Mouse (Mus musculus) spleen, adult 2 months (tissue): ENCODE data around the gene Kif5a. TPM values are rescaled to one million over a fixed set of nuclear protein-coding genes. Genes with fewer than 3 reads are reported as not detected.
"Not testable (repeated sequence)": the region's sequence is repeated elsewhere in the genome, so short reads cannot be mapped to it uniquely, and the experiment has no call there.

Experiments used
- DNase-seq, 2 experiments: peaks; one replicate each; pipeline versions ENCODE4 v3.0.0 to v3.0.0-alpha.2; 2012 to 2021; ENCODE audit warnings: low spot score in 2 of 2, low read depth in 1 of 2
- H3K27ac ChIP-seq: fragments of 200-500 bp; 2 replicates; pipeline ENCODE4 v1.5.1; 2012; ENCODE audit warnings: low read length, inconsistent platforms; ENCODE audit not compliant: insufficient read depth
- H3K27me3 ChIP-seq: fragments of 200-500 bp; 2 replicates; pipeline ENCODE4 v1.6.1; 2012; ENCODE audit warnings: mild to moderate bottlenecking, moderate library complexity, low read length, inconsistent platforms; ENCODE audit not compliant: control insufficient read depth, insufficient read depth
- H3K36me3 ChIP-seq: fragments of 200-500 bp; 2 replicates; pipeline ENCODE4 v1.6.1; 2012; ENCODE audit warnings: mild to moderate bottlenecking, low read length, inconsistent platforms; ENCODE audit not compliant: control insufficient read depth, insufficient read depth
- H3K4me1 ChIP-seq: fragments of 200-500 bp; 2 replicates; pipeline ENCODE4 v1.6.1; 2011; ENCODE audit warnings: inconsistent platforms; ENCODE audit not compliant: control insufficient read depth, insufficient read depth, insufficient read length
- H3K4me3 ChIP-seq: fragments of 200-500 bp; 2 replicates; pipeline ENCODE4 v1.5.1; 2011; ENCODE audit warnings: mild to moderate bottlenecking, inconsistent platforms; ENCODE audit not compliant: insufficient read depth, insufficient read length; ENCODE audit errors: extremely low read depth
- CTCF ChIP-seq: fragments of 200-500 bp; IDR thresholded peaks from 2 replicates; pipeline ENCODE4 v1.5.1; 2011; ENCODE audit warnings: mild to moderate bottlenecking, inconsistent platforms; ENCODE audit not compliant: insufficient read depth, insufficient read length, insufficient replicate concordance; ENCODE audit errors: extremely low read depth
- POLR2A ChIP-seq: fragments of 200-500 bp; IDR thresholded peaks from 2 replicates; pipeline ENCODE4 v1.6.1; 2011; ENCODE audit warnings: low read depth, low read length, inconsistent platforms
- WGBS: fragments of 180-500 bp; shearing (Covaris S2); methylation state at CpG from one replicate; pipeline ENCODE4 v1.1.7; 2018; 5-methylcytosine and 5-hydroxymethylcytosine counted together
- polyA plus RNA-seq: library from polyadenylated mRNA; depleted of rRNA; stranded (reverse); fragments of >200 nt; gene quantifications from 2 replicates; pipeline ENCODE4 v1.2.3, GENCODE M21; 2012

Gene Kif5a
- polyA plus RNA-seq, 1 experiment = 0.72 TPM

- Histone ChIP-seq H3K27me3 (peaks cover 3% of the 10 kb centered on the region), H3K27ac (peak overlapping the region; percentile 31), H3K4me3 (peak overlapping the region; percentile 65), H3K36me3 (peaks cover 11% of the 10 kb centered on the region), H3K4me1 (peaks cover 4% of the 10 kb centered on the region; the same call in 1 of the 2 replicates)
- WGBS = 12% methylated on average over 22 of the region's 22 CpGs
- DNase-seq = no peak
- TF ChIP-seq POLR2A (no peak), CTCF (no peak)
Observed at GRCm38 (mm10) chr10:127194428-127195327, 68.5 kb downstream of the Kif5a start.

GRCm38 (mm10) chr10:127193011-127193410, 70.1 kb downstream of the Kif5a start:
- no peak overlapping the region for H3K27ac ChIP-seq

GRCm38 (mm10) chr10:127192057-127192328, 71.2 kb downstream of the Kif5a start:
- H3K36me3 ChIP-seq, H3K4me3 ChIP-seq, DNase-seq, H3K27ac ChIP-seq: not testable (repeated sequence)
- Histone ChIP-seq H3K27me3 (peaks cover 20% of the 10 kb centered on the region), H3K4me1 (peaks cover 18% of the 10 kb centered on the region)
- 75% methylated on average over 1 of the region's 1 CpGs for WGBS

More at GRCm38 (mm10) chr10:127193011-127193410, 70.1 kb downstream of the Kif5a start:
- 91% methylated on average over 9 of the region's 9 CpGs for WGBS
- TF ChIP-seq CTCF (no peak), POLR2A (no peak)
- no peak for DNase-seq
- Histone ChIP-seq H3K4me1 (peaks cover 18% of the 10 kb centered on the region), H3K36me3 (peaks cover under 1% of the 10 kb centered on the region), H3K4me3 (no peak overlapping the region), H3K27me3 (peaks cover 15% of the 10 kb centered on the region)

- H3K27ac ChIP-seq = no peak overlapping the region
- no peak for DNase-seq
- no peak overlapping the region for H3K4me3 ChIP-seq
- peaks cover 18% of the 10 kb centered on the region for H3K4me1 ChIP-seq
- no peaks in the 10 kb centered on the region for H3K36me3 ChIP-seq
- no peak for TF ChIP-seq POLR2A
- WGBS = 89% methylated on average over 19 of the region's 19 CpGs
- peaks cover 22% of the 10 kb centered on the region for H3K27me3 ChIP-seq
Observed at GRCm38 (mm10) chr10:127191191-127192056, 71.7 kb downstream of the Kif5a start.

GRCm38 (mm10) chr10:127190398-127191190, 72.6 kb downstream of the Kif5a start:
- H3K27me3 ChIP-seq = peaks cover 22% of the 10 kb centered on the region
- DNase-seq = no peak
- H3K36me3 ChIP-seq = no peaks in the 10 kb centered on the region
- H3K27ac ChIP-seq = no peak overlapping the region
- no peak overlapping the region for H3K4me3 ChIP-seq
- peaks cover 18% of the 10 kb centered on the region for H3K4me1 ChIP-seq
- 74% methylated on average over 14 of the region's 14 CpGs for WGBS
- TF ChIP-seq POLR2A = no peak
- TF ChIP-seq CTCF = no peak

- 22% methylated on average over 35 of the region's 35 CpGs for WGBS
- no peak for DNase-seq
- Histone ChIP-seq H3K4me1 (peaks cover 17% of the 10 kb centered on the region), H3K36me3 (no peaks in the 10 kb centered on the region), H3K27me3 (peaks cover 22% of the 10 kb centered on the region), H3K4me3 (peak within 1 kb of the TSS; percentile 51), H3K27ac (peak within 1 kb of the TSS; percentile 57; the same call in 1 of the 2 replicates)
- TF ChIP-seq CTCF = no peak
- no peak for TF ChIP-seq POLR2A
Observed at GRCm38 (mm10) chr10:127189651-127190381, 73.3 kb downstream of the Kif5a start, which contains the start of gene Arhgef25. Arhgef25 (minus strand) TSS chr10:127190083.
